Mouse (Mus musculus) liver, adult (tissue): ENCODE results near the gene Phactr1.

Experiments
- GATA4 ChIP-seq: IDR thresholded peaks from 2 replicates; pipeline ENCODE4 v1.6.1; 2014; ENCODE audit warnings: mild to moderate bottlenecking, low read length; ENCODE audit not compliant: insufficient replicate concordance

Gene Phactr1

DNA sequence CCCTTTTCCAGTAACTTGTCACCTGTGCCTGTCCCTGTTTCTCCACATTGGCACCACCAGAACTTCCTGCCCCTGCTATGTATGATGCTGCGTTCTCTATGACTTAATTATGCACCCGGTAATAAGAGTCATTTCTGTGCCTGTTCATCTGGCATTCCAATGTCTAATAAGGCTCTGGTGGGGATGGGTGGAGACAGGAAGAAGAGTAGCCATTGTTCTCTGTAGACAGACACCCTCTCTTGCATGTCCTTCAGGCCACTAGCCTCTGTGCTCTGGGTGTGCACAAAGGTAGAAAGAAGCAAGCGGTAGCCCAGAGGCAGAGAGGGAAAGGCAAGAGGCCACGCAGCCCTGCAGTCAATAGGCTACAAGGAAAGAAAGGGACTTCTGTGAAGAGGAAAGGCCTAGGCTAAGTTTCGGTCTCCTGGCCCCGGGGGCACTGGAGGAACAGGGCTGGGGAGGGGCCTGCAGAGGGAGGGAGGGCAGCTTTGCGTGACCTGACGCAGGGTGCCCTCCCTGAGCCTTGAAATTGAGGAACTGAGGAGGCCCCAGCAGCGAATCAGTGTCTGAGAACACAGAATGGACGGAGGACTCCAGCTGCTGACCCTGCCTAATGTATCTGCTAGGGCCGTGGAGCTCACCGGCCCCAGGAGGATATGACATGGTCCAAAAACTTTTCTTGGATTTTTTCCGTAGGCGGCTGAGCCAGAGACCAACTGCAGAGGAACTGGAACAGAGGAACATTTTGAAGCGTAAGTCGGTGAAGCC is 442.1 kb downstream of the Phactr1 start:
- no peak for TF ChIP-seq GATA4

DNA sequence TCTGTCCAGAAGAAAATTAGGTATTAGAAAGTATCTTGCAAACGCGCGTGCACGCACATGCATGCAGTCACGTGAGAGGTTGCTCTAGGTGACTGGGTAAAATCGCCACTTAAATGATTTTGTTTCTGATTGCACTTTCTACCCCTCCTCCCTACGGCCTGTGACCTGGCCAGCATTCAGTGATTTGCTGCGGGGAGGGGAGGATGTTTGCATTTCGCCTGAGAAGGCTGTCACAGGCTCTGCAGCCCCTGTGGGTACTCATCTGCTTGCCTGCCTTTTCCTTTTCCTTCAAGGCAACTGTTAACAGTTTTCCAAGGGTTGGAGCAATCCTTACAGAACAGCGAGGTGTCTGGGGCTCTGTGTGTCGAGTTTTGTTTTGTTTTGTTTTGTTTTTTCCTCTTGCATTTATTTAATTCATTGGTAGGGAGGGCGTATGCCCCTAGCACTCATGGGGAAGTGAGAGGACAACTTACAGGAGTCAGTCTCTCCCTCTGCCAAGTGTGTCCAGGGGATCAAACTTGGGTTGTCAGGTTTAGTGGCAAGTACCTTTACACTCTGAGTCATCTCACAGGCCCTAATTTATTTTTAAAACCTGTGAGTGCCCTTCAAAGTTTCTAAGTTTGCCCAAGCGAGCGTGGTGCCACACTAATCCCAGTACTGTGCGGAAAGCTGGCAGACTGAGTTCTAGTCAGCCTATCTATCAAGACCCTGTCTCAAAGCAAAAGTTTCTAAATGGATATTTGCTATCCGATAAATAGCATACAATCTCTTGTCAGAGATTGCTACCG is 443.7 kb downstream of the Phactr1 start:
- no peak for TF ChIP-seq GATA4

DNA sequence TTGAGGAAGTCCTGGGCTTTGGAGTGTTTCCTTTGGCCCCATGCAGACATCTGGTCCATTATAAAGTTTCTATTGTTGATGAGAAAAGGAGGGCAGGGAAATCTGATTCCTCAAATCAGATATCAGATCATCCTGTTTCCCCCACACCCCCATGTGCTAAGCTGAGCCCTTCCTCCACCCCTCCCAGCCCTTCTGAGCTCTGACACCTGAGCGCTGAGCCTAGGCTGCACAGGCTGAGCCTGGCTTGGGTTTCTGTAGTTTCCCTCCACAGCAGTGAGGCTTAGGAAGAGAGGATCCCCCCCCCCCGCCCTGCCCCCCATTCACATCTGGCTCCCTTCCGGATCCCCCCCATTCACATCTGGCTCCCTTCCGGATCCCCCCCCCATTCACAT is 444.3 kb downstream of the Phactr1 start:
- TF ChIP-seq GATA4, result no peak

DNA sequence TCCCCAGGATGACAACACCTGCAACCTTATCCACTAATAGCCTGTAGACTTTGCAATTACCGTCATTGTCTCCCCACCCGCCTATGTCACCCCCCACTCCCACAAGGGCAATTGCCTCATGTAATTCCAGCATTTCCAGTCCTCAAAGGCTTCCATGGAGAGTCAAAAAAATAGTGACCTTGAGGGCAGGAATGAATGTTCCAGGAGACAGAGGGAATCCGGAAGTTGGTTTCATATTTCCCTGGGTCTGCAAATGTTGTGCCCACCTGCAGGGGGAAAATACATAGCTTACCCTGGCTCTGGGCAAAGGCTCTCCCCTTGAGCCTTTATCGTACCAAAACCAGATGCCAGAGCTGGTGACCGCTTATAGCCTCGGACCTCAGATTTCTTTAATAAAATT is 449.7 kb downstream of the Phactr1 start:
- TF ChIP-seq GATA4, result no peak

DNA sequence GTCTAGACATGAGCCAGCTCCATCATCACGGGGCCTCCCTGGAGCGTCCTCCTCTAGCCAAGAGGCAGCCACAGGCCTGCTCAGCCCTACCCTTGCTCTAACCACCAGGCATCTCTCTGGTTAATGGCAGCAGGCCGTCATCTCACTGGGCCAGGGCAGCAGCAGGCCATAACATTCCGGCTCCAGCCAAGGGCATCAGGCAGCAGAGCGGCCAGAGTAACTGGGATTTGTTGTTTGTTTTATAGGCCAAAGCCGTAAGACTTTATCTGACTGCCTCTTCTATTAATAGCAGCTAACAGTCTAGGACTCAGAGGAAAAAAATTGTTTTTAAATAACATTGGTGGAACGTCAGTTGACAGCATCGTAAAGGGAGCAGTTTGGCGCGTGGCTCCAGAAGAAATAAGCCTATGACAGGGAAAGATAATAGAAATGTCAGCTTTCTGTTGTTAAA is 451.3 kb downstream of the Phactr1 start:
- no peak for TF ChIP-seq GATA4

DNA sequence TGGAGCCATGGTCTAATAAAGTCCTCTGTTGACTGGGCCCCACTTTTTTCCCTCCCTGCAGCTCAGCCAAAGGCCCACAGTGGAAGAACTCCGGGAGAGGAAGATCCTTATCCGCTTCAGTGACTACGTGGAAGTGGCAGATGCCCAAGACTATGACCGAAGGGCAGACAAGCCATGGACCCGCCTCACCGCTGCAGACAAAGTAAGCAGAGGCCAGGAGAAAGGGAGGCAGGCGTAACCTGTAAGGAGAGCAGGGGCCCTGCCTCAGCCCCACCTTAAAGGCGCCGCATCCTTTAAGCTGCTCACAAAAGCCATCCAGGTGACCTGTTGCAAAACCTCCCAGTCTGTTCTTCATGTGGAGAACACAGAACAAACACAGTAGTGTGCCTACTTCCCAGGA is 452.4 kb downstream of the Phactr1 start:
- TF ChIP-seq GATA4, result no peak

DNA sequence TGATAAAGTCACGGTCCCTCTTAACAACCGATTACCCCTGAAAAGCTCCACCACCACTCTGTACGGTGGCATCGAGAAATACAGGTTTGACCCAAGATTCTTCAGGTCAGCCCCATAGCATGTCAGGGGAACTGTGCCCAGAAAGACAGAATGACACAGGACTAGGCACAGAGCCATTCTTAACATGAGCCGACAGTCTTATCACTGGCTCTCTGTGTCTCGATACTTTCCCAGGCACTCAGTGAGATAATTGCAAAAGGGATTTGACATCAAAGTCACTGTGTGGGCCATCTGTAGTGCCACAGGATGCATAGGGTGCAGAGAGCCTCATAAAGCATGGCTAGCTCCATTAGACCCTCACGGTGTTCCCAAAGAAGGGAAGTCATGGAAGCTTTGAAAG is 453.0 kb downstream of the Phactr1 start:
- no peak for TF ChIP-seq GATA4

DNA sequence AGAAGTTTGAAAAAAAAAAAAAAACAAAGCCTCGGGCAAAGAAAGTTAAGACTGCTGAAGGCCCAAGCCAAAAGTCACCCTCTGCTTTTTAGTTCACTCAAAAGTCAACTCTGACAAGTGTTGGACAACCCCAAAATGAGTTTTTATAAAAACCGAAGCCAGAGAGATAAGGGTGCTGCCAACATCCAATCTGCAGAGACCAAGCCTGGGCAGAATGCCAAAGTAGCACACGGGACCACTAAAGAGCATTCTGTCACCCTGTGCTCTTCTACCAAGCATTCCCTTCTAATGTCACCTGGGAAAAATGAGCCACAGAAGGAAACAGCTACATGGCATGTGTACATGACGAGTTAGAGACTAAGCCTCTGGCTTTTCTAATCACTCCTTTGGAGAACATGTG is 454.0 kb downstream of the Phactr1 start:
- no peak for TF ChIP-seq GATA4

DNA sequence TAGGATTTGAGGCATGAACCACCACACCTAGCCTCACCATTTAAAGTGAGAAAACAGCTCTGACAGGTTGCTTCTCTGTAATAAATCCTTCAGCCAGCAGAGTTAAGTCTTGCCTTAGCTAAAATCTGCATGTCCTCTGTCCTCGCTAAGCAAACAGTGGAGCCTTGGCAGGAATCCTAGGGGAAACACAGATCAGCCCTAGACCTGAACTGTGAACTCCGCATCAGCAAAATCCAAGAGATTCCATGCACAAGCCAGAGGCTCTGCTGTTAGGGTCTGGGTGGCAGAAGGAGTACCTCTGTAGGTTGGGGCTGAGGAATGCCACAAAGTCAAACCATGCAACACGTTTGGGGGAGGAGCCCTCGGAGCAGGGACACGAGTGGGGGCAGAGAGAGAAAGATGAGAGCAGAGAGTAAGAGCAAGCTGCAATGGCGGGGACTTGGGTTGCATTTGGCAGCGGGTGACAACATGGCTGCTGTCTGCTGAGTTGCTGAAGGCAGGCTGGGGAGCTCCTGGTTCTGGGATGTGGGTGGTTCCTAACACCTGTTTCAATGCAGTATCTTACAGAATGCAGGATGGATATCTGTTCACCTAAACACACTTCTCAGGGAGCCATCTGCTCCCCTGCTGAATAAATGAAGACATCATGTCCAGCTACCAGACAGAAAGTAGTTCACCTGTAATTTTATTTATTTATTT is 464.4 kb downstream of the Phactr1 start:
- no peak for TF ChIP-seq GATA4

DNA sequence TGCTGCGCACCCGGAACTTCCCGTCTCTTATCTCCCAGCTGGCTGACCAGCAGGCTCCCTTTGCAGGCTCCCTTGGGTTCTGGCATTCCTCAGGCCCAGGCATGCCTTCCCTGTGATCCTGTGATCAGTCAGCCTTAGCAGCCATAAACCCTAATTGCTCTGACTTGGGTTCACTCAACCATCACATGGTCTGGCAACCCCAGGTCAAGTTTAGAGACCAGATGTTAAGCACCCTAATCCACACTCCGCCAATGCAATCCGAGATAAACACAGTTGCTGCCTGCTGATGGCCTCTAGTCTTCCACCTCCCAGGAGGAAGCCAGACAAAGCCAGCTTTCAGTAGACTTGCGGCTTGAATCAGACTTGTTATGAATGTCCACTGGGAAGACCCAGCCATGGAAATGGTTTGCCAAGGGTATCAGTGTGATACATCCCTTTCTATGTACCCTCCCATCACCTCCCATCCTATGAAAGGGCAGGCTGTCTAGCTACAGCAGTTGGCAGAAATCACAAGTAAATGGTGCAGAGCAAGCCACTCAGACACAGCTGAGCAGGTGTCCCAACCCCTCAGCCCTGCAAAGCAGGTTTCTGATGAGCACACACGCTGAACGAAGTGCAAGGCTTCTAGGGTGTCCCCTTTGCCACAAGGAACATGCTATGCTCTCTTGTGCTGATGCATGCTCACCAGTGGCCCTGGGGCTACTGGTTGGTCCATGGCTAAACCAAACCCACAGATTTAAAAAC is 466.3 kb downstream of the Phactr1 start:
- no peak for TF ChIP-seq GATA4

DNA sequence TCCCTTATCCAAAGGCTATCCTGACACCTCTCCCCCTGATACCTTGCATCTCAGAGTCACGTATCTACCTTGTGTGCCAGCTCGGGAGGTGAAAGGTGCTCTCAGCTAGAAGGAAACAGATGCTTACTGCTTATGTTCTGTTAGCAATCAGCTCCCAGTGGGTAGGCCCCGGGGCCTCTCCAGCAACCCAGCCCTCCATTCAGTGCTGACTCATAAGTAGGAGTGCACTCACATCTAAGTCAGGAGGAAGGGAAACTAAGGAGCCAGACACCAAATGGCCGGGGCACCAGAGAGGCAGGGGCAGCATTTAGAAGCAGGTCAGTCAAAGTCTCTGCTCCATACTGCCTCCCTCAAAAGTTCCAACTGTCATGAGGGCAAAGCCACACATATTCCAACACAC is 468.3 kb downstream of the Phactr1 start:
- TF ChIP-seq GATA4, result no peak

DNA sequence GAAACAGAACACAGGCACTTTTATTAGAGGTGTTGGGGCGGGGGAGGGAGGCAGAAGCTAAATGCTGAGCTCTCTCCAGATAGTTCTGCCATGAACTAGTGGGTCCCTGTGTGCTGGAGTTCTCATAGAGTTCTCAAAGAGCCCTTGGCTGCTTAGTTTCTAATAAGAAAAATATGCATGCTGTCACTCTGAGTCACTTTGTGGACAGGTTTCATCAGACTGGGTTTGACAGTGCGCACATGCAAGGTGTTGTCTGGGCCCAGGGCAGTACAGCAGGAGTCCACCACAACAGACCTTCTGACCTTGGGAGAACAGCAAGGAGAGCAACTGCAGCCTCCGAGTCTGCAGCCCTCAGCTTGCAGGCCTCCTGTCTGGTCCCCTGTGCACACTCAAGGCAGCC is 469.2 kb downstream of the Phactr1 start:
- TF ChIP-seq GATA4, result no peak

DNA sequence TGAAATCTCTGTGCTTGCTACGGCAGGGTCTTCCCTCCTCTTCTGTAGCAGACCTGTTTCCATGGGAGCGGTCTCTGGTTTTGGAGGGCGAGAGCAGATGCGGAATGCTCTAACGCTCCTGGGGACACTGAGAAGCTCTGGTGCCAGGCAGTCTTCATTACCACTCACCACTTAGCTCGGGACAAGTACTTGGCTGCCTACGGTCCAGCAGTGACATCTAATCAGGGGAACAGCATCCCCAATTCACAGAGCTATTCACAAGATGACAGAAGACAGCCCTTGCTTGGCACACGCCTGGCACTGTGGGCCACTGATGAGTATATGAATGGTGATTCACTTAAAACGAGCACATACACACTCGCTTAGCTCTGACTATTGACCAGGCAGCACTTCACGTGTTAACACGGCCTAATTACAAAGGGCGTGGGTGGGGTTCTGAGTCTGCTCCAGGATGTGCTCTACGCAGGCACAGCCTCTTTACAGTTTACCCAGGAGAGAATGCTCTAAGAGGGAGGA is 471.6 kb downstream of the Phactr1 start:
- TF ChIP-seq GATA4, result no peak

DNA sequence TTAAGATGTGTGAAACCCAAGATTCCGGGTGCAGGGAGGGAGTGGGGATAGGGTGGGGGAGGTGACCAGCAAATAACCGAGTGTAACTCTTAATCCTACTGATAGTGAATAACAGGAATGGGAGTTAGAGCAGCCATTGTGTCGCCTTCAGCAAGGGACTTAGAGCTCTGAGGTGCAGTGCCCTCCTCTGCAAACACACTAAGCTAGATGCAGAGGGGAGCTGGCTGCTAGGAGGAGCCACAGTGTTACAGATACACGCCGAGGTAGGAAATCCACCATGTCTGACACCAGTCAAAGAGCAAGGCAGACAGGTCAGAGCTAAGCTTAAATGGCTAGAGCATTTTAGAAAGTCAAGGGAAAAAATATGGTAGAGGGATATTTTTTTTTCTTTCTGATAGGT is 476.9 kb downstream of the Phactr1 start:
- no peak for TF ChIP-seq GATA4

DNA sequence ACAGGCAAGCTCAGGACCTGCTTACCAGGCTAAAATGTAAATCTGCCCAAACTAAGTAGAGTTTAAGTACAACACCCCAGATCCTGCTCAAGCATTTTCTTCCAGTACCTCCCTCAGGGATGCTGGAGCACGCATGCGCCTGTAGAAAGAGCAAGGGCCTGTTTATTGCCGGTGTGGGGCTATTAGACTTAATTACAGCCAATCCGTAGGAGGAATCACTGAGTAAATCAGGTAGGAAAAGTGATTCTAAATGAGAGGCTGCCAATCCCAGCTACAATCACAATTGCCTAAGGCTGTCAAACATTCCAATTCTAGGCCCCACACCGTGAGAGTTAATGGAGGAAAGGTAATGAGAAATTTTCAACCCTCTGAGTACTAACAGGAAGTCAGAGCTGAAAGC is 477.9 kb downstream of the Phactr1 start:
- no peak for TF ChIP-seq GATA4

DNA sequence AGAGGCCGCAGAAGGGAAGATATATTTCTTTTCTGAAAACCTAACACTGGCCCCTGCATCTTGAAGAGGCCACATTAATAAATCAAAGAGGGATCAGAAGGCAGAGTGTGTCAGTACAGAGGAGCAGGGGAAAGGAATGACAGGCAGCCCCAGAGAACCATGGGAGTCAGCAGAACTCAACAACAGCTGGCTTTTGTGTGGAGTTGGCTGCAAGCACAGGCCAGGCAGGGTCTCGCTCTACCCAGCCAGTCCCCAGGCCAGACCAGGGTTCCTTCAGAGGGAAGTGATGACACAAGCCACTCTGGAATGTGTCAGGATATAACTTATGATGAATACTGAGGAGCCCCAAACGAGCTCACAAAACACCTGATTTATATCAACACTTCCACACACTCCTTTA is 479.0 kb downstream of the Phactr1 start:
- no peak for TF ChIP-seq GATA4

DNA sequence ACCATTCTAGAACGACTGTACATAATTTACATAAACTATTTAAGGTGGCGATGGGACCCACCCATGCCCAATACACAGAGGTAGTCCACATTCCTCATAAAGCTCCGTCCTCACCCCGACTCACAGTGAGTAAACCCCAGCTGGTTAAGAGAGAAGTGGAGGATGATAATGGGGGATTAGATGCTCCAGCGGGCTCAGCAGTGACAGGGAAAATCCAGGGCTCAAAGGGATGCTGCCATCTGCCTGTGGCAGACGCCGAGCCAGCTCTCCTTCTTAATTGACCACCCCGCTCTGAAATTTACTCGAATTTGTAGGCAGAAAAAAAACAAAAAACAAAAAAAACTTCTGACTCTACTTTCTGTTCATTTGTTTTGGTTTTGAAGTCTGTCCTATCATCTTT is 487.3 kb downstream of the Phactr1 start:
- no peak for TF ChIP-seq GATA4
